Mouse (Mus musculus) cortical plate, adult 2 months (tissue): ENCODE measurements at regions not wholly inside any gene's neighbourhood (a gene's known extent, or its start where the extent isn't known, plus 50 kb on each side); places are given as distances from the start of the nearest gene placed in this dataset.

ENCODE experiments used
- CTCF ChIP-seq: fragments of 200-500 bp; IDR thresholded peaks from 2 replicates; pipeline ENCODE4 v1.5.1; 2011; ENCODE audit warnings: mild to moderate bottlenecking, control low read depth, low read length; ENCODE audit not compliant: insufficient read depth; ENCODE audit errors: extremely low read depth
- POLR2A ChIP-seq: fragments of 200-500 bp; IDR thresholded peaks from 2 replicates; pipeline ENCODE4 v1.6.1; 2011; ENCODE audit warnings: mild to moderate bottlenecking, low read length, control low read depth; ENCODE audit not compliant: insufficient read depth; ENCODE audit errors: extremely low read depth

DNA sequence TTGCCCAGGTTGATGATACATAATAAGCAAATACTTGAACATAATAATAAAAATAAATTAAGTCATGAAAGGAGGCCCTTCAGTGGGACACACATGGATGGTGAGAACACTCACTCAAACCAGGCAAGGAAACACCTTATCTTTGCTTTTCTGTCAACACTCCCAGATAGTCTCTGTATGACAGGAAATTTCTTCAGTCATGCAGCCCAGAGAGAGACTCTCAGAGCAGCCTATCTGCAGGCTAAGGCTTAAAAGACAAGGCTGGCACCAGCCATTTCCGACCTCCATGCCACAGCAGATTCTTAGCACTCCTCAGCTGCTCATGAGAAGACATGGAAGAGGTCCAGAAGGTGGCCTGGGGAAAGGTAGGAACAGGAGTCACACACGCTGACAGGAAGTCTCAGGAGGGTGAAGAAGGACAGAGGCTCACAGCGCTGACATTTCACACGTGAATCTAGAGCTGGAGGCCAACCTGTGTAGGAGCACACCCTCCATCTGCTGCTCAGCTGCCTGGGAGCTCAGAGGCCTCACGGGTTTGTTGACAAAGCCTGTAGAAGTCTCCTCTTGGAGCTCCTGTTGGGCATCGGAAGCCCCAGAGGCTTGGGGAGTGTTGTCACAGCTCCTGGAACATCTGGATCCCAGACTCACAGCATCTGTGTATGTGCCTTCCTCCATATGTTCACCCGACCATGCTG lies 232.3 kb downstream of the Qk start:
- TF ChIP-seq CTCF (no peak), POLR2A (no peak)
